Mouse (Mus musculus): Measurements from ENCODE around the gene Tmem260.
"Not testable (repeated sequence)": the region's sequence is repeated elsewhere in the genome, so short reads cannot be mapped to it uniquely, and the experiment has no call there.

Tmem260 gene

DNA sequence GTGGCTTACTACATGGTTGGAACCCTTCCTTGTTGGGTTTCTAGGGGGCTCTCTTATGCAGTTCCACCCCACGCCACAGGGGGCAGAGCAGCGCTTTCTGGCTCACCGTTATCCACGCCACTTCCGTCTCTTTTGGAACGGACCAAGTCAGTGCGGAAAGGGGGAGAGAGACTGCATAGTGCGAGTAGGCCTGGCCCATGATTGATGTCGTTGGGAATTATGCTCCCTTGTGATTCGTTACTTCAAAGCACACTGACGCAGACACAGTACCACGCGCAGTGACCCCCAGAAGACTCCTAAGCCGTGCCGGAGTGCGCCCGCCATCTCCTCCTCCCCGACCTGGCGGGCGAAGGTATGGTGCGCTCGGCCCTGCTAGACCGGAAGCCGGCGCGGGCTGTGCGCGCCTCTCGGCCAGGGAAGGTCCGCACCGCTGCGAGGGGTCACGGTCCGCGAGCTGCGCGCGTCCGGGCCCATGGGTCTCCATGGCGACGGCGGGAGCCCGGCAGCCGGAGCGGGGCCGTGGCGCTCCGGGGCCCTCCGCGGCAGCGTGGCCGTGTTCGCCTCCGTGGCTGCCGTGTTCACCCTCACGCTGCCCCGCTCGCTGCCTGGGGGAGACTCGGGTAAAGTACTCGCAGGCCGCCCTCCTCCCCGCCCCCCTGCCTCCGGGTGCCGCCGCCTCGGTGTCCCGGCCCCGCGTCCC lies at the start of gene Tmem260:
TSS of gene Tmem260 (plus strand) at position 141 of the 700 bp plus-strand sequence.
- peak; percentile 96 to 97 for DNase-seq

DNA sequence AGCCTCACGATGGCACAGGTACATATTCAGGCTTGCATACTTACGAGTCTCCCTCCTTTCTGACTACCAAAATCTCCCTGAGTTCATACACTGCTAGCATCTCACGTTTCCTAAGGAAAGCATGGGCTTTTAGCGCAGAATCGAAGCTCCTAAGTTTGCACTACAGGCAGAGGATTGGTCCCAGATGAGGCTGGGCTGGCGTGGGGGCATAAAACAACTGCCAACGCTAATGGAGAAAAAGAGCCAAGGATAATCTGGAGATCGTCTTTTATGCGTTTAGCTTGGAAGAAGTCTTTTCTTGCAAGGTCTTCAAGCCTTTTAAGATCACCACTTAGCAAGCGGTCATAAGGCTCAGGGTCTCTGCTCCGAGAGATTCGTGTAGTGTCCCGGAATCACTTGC lies 39.8 kb upstream of the Tmem260 start:
- no peak for DNase-seq

DNA sequence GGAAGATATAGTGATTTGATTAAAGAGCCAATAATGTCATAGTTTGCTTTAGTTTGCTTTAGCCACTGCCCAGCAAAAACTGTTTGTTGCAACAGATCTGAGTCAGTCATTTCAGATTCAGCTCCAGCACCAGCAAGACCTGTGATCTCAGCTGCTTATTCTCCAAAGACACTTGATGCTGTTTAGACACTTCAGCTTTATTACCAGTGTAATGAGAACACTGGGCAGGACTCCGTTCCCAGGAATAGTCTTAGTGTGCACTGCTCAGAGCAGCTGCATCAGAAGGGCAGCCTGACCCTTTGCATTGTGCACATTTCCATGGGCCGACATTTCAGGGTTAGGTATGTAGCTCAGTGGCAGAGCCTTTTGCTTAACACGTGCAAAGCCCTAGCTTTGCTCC lies 28.9 kb upstream of the Tmem260 start:
- DNase-seq, result no peak

DNA sequence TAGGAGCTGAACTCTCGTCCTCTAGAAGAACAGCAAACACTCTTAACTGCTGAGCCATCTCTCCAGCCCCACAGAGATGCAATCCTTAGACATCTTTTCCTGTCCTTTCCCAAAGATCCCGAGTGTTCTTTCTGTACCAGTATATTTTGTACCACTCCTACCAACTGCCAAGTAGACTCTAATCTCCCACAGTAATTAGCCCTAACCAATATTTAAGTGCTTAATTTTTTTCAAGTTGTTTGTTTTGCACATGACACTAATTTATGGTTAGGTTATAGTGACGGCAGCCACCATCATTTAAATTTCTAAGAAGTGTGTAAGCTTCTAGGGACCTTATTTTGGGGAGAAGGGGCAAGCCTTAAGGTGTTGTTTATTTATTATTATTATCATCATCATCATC lies 27.7 kb upstream of the Tmem260 start:
- DNase-seq, result no peak

DNA sequence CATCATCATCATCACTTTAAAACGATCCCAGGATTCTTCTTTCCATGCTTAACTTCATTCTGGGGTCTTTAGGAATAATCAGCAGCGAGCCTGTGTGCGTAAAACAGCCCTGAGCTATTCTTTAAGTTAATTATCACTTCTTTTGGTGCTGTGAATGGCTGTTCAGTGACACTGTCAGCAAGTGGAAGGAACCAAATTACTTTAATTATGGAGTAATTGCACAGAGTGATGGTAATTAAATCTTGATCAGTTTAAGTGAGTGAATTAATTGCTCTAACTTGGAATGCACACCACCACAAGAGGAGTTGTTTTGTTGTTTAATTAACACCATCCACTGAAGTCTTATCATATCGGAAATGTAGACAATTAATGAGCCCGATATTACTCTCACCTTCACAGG lies 27.3 kb upstream of the Tmem260 start:
- DNase-seq, result no peak

DNA sequence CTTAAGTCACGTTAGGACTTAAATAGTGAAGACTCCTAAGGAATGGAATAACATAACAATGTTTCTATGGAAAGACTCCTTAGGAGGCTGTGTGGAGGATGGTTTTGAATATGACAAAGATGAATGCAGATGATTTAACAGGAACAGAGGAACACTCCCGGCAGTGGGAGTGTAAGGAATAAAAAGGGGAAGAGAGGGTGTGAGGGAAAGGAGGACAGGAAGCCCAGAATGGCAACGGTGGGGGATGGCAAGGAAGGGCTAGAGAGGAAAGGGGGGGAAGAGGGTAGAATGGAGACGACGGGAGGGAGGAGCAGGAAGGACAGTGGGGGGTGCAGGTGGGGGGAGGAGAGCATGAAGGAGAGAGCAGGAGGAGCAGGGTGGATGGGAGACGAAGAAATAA lies 24.4 kb upstream of the Tmem260 start:
- DNase-seq, result no peak

DNA sequence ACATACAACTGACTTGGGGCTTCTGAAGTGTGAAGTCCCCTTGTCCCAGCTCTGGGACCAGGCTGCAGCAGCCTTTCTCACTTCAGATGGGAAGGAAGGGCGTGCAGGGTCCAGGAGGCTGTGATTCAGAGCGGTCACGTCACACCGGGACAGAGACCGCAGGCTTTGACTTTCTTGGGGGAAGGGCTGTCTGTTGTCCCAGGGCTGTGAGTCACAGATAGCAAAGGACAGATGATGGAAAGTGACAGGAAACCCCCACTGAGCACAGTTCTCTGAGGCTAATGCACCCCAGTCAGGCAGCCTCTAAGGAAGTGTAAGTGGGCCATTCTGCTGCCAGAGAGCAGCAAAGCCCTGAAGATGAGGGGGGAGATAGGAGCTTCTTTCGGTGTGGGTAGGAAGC lies 23.9 kb upstream of the Tmem260 start:
- DNase-seq, result no peak

DNA sequence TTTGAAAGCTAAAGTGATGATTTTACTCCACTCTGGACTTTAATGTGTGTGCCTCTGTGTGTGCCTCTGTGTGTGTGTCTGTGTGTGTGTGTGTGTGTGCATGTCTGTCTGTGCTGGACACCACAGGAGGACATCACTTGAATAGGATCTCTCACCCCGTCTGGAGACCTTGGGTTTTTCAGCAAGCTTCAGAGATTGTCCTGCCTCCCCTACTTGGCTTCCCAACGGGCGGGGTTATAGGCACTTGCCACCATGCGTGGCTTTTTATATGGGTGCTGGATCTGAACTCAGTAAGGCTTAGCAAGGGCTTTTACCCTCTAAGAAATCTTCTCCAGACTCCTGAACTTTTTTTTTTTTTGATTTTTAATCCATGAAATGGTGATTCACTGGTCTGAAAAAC lies 23.5 kb upstream of the Tmem260 start:
- no peak for DNase-seq

DNA sequence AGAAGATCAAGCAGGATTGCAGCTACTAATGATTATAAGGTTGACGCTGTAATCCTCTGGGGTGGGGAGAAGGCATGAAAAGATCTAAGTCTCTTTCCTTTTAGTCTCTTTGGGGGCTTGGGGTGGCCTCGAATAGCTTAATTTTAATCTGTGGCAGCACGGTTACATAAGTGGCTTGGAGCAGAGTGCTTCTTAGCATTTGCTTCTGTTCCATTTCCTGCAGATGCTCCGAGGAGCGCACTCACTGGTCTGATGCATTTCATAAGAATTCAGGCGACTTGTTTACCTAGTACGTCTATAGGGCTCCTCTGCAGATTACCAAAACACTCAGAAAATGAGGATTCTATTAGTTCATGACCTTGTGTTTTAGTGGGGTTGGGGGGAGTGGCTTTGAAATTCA lies 23.0 kb upstream of the Tmem260 start:
- no peak for DNase-seq

DNA sequence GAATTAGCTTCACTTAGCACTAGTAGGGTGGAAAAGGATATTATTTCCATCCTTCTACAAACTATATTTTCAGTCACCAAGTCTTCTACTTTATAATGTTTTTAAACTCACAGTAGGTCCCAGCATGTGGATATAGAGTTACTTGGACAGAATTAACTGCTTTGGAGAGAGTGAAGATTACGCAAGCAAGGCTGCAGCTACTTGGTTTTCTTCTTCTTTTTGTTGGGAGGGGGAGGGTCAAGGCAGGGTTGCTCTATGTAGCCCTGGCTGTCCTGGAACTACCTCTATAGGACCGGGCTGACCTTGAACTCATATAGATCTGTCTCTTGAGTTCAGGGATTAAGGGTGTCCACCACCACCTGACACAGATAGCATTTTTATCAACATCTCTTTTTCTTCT lies 13.9 kb upstream of the Tmem260 start:
- DNase-seq, result no peak

DNA sequence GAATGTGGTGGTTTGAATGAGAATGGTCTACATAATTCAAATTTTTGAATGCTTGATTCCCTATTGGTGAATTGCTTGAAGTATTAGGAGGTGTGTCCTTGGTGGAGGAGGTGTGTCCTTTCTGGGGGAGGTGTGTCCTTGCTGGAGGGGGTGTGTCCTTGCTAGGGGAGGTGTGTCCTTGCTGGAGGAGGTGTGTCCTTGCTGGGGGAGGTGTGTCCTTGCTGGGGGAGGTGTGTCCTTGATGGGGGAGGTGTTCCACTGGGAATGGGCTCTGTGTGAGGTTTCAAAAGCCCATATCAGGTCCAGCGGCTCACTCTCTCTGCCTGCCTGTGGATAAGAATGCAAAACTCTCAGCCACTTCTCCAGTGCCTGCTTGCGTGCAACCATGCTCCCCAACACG lies 2.1 kb upstream of the Tmem260 start:
- no peak for DNase-seq

DNA sequence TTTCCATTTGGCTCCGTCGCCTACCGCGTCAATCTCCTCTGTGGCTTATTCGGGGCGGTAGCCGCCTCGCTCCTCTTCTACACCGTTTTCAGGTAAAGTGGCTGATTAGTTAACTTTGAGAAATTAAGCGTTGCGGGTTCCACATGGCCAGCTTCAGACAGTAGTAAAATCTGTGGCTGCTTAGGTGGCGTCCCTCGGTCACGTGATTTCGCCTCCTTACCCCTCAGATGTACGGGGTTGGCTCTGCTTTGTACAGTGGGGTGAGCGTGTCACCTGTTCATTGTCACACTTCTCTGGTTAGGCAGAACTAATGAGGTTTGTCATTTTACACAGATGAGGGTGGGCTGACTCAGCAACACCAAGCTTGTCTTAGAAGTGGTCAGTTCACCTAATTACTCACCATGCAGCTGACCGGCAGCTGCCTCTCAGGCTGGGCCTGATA lies 6.1 kb downstream of the Tmem260 start:
- DNase-seq, result no peak

DNA sequence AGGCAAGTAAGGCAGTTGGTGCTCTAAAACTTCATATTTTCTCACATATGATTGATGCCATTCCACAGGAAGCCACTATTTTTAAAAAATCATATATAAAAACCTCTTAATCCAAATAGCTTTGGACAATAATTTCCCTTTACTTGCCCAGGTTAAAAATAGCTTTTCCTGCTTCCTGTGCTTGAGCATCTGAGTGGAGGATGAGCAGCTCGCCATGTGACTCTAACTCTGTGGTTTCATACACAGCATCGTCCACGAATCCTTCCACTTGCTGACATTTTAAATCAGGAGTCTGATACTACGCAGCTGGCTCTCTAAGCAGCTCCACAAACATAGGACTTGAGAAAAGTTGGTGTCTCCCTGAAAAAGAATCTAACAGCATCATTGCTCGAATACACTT lies 7.5 kb downstream of the Tmem260 start:
- DNase-seq, result no peak

DNA sequence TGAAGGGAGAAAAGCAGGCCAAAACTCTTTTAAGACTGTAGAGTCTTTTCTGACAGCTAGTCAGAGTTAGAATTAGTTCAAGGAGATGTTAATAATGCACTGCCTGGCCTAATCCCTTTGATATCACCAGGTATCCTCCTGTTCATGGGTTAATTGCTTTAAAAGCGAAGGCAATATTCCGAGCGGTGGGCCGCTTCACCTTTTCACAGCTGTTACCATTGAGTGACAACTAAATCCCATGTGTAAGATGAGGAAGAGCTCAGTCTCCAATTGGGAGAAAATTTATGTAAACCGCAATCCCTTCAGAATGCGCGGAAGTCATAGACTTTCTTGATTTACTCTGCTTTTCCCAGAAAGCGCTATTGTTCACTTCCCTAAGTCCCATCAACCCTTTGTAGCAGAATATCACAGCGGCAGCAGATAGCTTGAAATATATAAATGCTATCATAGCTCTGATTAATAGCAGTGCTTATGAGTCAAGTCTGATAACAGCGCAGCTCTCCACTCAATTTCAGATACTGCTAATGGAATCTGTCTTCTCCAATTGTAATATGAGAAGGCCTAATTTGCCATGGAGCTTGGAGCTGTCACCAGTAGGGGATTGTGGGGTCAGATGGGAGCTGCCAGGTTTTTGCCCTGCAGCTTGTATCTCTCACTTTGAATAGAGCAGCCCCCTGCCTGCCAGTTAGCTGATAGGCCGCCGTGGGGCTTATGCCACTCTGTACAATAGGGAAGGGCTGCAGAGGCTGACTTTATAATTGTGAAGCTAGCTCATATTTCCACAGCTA lies 10.6 kb downstream of the Tmem260 start:
- no peak for DNase-seq

DNA sequence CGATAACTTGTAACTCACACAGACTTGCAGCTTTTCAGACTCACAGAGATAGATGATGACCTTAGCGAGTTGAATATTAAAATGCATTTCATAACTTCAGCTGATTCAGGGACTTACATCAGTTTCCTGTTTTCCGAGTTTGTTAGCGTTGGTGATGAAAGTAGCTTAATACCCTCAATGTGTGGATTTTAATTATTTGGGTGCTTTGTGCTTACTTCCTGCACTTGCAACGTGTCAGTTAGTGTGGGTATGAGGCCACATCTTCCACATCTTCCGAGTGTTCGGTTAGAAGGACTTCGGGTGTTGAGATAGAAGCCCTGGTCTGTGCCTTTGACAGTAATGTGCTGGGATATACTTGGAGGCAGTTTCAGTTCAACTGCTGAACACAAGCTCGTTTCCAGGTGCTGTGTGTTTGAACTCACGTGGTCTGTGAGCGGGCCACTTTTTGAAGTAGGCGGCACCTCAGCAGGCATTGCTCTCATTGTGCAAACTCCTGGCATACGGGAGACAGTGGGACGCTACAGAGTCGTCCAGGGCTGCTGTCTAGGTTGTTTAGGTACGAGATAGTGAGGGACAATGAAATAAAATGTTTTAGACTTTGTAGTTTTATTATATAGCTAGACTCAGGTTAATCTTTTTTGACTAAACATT lies 11.5 kb downstream of the Tmem260 start:
- no peak for DNase-seq

DNA sequence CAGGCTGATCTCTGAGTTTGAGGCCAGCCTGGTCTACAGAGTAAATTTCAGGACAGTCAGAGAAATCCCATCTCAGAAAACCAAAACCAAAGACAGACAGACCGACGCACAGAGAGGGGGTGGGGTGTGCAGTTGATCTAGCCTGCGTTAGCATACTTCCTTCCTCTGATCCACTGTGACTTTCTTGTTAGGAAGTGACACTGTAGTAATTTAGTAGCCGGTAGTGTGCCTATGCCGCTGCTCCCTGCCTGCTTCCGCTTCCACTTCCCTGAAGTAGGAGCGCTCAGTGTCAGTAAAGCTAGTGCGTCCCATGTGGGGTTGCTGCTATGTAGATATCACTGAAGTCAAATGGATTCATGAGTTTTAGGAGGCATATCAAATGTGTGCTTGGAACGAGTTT lies 13.0 kb downstream of the Tmem260 start:
- DNase-seq, result no peak

DNA sequence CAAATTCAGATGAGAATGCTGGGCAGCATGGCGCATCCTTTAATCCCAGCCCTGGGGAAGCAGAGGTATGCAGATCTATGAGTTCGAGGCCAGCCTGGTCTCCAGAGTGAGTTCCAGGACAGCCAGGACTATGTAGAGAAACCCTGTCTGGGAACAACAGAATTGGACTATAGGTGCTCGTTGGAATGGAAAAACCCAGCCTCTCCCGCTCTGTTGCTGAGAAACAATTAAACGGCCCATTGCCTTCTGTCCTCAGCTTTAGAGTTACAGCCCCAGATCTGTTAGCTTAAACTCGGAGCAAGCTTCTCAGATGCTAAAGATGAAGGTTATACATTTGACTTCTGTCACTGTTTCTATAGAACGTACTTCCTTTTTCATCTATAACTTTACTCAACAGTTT lies 22.4 kb downstream of the Tmem260 start:
- no peak for DNase-seq

DNA sequence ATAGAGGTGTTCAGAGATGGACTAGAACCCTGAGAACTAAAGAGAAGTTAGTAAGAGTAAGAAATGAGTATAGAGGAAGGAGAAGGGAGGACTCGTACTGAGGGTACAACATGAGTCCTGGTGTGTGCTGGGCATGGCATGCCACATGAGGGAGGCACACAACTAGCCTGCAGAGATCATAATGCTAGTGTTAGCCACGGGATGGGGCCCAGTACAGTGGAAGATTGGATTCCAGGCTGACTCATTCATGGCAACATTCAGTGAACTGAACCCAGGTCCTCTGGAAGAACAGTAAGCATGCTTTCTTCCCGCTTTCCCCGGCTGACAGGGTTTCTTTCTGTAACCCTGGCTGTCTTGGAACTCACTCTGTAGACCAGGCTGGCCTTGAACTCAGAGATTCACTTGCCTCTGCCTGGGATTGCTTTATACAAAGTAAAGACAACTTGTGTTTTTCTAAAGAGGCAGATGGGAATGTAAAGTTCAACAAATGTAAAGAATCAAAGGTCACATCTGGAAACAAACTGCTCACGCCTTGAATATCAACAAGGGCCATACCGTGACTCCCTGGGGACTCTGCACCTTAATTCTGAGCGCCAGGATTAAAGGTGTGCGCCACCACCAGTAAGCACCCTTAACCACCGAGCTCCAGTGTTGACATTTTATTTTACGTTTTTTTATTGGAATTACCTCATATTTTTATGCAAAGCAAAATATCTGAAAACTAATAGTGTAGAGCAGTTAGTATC lies 25.0 kb downstream of the Tmem260 start:
- DNase-seq, result no peak

DNA sequence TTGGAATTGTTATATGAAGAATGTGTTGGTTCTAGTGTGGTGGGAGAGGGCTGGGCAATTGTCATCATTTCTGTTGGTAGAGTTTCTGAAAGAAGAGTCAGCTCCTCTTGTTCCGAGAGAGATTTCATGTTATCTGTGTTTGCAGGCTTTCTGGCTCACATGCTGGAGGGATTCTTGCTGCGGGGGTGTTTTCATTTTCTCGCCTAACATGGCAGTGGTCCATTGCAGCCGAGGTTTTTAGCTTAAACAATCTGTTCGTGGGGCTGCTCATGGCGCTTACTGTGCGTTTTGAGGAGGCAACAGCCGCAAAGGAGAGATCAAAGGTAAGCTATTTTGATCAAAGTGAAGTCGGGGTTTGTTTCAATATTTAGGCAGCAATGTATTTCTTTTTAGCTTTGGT lies 26.3 kb downstream of the Tmem260 start:
- DNase-seq, result no peak

DNA sequence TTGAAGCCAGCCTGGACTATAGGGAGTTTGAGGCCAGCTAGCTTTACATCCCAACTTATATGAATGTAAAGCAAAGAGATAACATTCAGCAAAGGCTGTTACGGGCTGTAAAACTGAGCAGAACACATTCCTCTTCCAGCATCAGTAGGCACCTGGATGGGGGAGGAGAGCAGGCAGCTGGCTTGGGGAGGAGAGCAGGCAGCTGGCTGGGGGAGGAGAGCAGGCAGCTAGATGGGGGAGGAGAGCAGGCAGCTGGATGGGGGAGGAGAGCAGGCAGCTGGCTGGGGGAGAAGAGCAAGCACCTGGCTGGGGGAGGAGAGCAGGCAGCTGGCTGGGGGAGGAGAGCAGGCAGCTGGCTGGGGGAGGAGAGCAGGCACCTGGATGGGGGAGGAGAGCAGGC lies 29.4 kb downstream of the Tmem260 start:
- no peak for DNase-seq

DNA sequence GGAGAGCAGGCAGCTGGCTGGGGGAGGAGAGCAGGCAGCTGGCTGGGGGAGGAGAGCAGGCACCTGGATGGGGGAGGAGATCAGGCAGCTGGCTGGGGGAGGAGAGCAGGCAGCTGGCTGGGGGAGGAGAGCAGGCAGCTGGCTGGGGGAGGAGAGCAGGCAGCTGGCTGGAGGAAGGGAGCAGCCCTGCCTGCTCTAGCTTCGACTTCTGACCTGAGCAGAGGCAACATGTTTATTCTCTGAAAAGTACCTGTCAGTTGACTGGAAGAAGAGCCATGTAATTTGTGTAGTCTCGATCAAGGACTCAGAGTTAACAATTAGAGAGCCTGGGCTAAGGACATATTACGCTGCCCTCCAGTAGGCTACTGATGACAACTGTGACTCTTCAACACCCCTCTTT lies 29.9 kb downstream of the Tmem260 start:
- not testable (repeated sequence) for DNase-seq

DNA sequence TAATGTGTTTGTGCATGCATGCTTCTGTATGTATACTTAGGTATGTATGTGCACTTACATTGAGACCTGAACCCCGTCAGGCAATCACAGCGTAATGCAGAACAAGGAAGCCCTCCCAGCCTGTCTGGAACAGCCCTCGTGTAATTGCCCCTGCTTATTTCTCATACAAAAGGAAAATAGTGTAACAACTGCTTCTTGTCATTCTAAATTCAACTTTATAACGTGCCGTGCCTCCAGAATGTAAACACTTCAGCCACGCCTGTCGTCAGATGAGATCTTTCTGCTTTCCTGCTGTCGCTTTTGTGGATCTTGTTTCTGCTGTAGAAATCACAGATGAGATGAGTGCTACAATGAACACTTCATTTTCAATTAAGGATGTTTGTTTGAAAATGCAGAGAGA lies 30.4 kb downstream of the Tmem260 start:
- DNase-seq, result no peak

DNA sequence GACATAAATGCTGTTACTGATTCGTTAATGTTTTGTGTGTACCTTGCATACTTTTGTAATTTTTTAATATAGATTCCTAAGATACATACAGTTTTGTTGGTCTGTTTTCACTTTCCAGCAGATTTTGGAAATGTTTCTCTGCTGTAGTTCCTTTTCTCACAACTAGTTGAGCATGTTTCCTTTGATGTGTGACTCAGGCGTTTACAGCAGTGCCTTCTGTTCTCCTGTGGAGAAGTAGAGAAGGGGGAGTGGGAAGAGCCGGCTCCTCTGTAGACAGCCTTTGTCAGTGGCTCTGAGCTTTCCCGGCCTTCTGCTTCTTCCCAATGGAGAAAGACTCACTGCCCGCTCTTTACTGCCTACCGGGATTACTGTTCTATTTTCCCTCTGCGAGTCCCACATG lies 35.7 kb downstream of the Tmem260 start:
- DNase-seq, result no peak

Measured in cerebellum, postnatal 25 days (tissue).